Mouse (Mus musculus) MEL (cell line): ENCODE data around the gene Dclk1.

Experiments
- CTCF ChIP-seq, 3 experiments: IDR thresholded peaks in 2 of 3; conservative IDR thresholded peaks in 1 of 3; 2 replicates each; pipeline ENCODE4 v1.5.1; 2011 to 2012; ENCODE audit warnings: low read length in 3 of 3, low read depth in 2 of 3, mild to moderate bottlenecking in 2 of 3, improper control_type of control experiment in 1 of 3, inconsistent platforms in 1 of 3, mixed read lengths in 1 of 3, moderate library complexity in 1 of 3; ENCODE audit not compliant: control insufficient read depth in 1 of 3, insufficient read depth in 1 of 3, poor library complexity in 1 of 3, severe bottlenecking in 1 of 3
- MAFK ChIP-seq: IDR thresholded peaks from 2 replicates; pipeline ENCODE4 v1.6.1; 2011; ENCODE audit warnings: low read depth, mild to moderate bottlenecking, low read length, improper control_type of control experiment, borderline replicate concordance
- MAZ ChIP-seq: IDR thresholded peaks from 2 replicates; pipeline ENCODE4 v1.6.1; 2012; ENCODE audit warnings: low read depth, mild to moderate bottlenecking, inconsistent platforms, low read length, improper control_type of control experiment
- MEF2A ChIP-seq: IDR thresholded peaks from 2 replicates; pipeline ENCODE4 v1.6.1; 2014; ENCODE audit warnings: low read depth, mild to moderate bottlenecking, inconsistent platforms, low read length, improper control_type of control experiment; ENCODE audit not compliant: poor library complexity, insufficient replicate concordance, severe bottlenecking; ENCODE audit errors: extremely low read depth
- POLR2A ChIP-seq, 2 experiments: IDR thresholded peaks; 2 replicates each; pipeline ENCODE4 v1.6.1; 2011 to 2012; ENCODE audit warnings: low read length in 2 of 2, mild to moderate bottlenecking in 2 of 2, control low read depth in 1 of 2, improper control_type of control experiment in 1 of 2, low read depth in 1 of 2, moderate library complexity in 1 of 2; ENCODE audit not compliant: control insufficient read depth in 1 of 2, insufficient read depth in 1 of 2, poor library complexity in 1 of 2
- RAD21 ChIP-seq: IDR thresholded peaks from 2 replicates; pipeline ENCODE4 v1.6.1; 2011; ENCODE audit warnings: mild to moderate bottlenecking, low read depth, low read length, improper control_type of control experiment

DNA sequence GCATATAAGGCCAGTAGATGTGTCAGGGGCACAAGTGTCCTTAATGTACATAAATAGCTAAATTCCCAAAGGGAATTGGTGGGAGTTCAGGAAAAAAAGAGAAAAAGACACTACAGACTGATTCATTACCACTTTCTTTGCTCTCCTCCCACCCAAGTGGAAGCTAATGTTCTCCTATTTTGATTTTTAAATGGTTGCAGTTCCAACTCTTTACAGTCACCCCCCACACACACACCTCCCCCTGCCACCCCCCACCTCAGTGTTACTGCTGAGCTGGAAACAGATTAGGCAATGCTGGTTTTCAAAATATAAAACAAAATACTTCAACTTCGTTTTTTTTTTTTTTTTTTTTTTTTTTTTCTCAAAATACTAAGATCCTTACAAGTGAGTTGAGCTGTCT lies 81.9 kb downstream of the Dclk1 start:
- TF ChIP-seq MEF2A (no peak), MAZ (no peak), CTCF (IDR thresholded peaks at IDR 0.05 in 2 of 3, conservative IDR thresholded peaks at IDR 0.05 in 1 of 3; ENCODE audit: control insufficient read depth in 1 of 3, insufficient read depth in 1 of 3, low read depth in 2 of 3, low read length in 3 of 3, poor library complexity in 1 of 3, severe bottlenecking in 1 of 3) (no peak), RAD21 (no peak), MAFK (no peak), POLR2A (IDR thresholded peaks at IDR 0.05; ENCODE audit: control insufficient read depth in 1 of 2, insufficient read depth in 1 of 2, low read depth in 1 of 2, low read length in 2 of 2, poor library complexity in 1 of 2) (no peak)
